Mouse (Mus musculus): ENCODE results near the gene Stk35.

The Stk35 gene

GRCm38 (mm10) chr2:129800271-129800903 lies at the start of gene Stk35:
Gene Stk35, plus strand, starts transcription at chr2:129800517.
- peak; percentile 86 for DNase-seq (ENCODE audit: low spot score)

- no peak for DNase-seq (ENCODE audit: low spot score)
These were observed 18.3 kb upstream of the Stk35 start for GRCm38 (mm10) chr2:129782046-129782445.

DNA sequence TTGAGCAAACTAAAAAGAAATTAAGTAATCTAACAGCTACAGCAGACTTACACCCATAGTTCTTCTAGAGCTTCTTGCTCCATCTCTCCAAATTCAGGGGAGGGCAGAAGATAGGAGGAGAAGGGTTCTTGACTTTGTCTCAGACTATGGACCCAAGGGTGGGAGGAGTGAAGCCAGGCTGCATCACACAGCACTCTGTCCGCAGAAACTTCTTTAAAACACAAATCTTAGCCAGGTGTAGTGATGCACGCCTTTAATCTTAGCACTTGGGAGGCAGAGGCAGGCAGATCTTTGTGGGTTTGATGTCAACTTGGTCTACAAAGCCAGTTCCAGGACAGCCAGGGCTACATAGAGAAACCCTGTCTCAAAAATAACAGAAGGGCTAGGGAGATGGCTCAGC lies 3.8 kb upstream of the Stk35 start:
- DNase-seq (ENCODE audit: low spot score): no peak

DNA sequence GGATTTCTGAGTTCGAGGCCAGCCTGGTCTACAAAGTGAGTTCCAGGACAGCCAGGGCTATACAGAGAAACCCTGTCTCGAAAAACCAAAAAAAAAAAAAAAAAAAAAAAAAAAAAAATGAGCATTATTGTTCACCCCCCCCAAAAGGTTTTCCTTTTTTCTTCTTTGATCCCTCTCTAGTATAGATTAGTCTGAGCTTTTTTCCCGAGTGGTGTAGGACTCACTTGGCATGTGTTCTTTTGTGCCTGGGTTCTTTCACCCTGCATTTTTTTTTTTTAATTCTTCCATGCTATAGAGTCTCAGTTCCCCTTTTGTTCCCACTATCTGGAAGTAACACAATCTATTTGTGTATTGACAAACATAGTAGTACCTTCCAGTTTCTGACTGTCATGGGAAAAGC lies 2.6 kb upstream of the Stk35 start:
- DNase-seq (ENCODE audit: low spot score): no peak

DNA sequence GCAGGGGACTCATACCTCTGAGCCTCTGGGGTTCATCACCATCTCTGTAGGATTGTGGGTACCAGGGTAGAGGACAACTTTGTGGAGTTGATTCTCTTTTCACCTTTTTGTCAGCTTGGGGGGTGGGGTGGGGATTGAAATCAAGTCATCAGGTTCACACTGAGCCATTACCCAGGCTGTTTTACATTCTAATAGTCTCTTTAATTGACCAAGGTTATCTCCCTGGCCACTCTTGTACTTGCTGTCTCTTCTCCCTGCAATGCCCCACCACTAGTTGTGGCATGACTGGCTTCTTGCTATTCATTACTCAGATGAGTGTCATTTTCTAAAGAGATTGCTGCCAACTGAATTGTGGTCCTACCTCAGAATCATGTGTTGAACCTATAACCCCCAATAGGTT lies 1.9 kb upstream of the Stk35 start:
- no peak for DNase-seq (ENCODE audit: low spot score)

DNA sequence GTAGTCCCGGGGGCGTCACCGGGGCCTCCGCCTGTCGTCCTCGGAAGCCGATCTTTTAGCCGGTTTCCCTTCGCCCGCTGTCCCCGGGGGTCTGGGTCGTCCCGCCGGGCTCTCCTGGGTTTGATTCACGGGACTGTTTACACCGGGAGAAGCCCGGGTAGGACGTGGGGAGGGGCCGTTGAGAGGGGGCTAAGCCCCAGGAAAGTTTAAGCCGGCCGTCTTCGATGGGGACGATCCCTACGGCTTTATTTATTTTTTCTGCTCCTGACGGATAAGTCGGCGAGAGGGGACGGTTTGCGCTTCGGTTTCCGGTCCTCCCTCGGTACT lies 550 bp downstream of the Stk35 start:
- no peak for DNase-seq (ENCODE audit: low spot score)

GRCm38 (mm10) chr2:129801231-129802029 lies 1.1 kb downstream of the Stk35 start:
- peak; percentile 92 for DNase-seq (ENCODE audit: low spot score)

DNA sequence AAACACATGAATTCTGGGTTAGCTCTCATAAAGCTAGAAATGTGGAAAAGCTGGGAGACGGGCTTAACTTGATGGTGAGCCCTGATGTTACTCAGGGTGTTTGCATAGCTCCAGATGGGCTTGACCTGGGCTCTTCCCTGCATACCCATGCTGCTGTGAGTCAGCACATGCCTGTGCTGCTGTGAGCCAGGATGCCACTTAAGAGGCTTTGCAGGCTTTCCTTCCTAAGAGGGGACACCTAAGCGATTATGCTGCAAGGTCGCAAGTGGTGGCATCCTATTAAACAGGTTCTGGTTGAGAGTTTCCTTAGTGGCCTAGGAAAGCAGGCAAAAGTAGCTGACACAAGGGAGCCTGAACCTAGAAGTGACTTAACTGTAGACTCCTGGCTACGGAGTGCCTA lies 5.2 kb downstream of the Stk35 start:
- no peak for DNase-seq (ENCODE audit: low spot score)

DNA sequence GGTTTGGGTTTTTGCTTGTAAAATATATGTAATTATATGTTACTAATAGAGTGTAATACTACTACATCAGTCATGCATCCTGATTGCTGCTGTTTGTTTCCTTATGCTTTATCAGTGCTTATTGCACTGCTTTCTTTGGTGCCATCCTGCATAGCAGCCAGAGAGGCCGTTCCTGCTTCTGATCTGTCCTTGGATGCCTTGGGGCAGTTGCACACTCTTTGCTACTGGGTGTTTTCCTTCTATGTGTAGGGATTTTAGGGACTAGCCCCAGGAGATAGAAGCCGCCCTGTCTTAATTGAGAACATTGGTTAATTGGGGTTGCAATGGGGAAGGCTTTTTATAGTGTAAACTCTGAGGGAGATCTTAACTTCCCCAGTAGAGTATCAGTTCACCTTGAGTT lies 6.2 kb downstream of the Stk35 start:
- DNase-seq (ENCODE audit: low spot score): no peak

DNA sequence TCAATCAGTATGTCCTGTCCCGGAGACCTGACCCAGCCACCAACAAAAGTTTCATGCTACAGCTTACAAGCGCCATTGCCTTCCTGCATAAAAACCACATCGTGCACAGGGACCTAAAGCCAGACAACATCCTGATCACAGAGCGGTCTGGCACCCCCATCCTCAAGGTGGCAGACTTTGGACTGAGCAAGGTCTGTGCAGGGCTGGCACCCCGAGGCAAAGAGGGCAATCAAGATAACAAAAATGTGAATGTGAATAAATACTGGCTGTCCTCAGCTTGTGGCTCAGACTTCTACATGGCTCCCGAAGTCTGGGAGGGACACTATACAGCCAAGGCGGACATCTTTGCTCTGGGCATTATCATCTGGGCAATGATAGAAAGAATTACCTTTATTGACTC lies 10.2 kb downstream of the Stk35 start:
- DNase-seq (ENCODE audit: low spot score): no peak

- no peak for DNase-seq (ENCODE audit: low spot score)
These were observed 13.7 kb downstream of the Stk35 start for GRCm38 (mm10) chr2:129814033-129814432.

DNA sequence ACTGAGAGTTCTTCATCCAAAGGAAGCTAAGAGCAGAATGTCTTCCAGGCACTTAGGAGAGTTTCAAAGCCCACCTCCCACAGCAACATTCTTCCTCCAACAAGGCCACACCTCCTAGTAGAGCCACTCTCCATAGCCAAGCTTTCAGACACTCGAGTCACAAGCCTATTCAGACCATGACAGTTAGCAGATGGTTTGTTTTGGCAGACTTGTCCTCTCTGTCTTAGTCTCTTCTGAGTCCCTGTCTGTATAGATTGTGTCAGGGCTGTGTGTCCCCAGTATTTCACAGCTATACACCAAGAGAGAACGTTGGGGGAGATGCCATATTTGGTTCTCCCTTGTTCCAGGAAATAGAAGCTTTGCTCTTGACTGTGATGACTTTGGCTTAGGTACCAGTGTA lies 14.8 kb downstream of the Stk35 start:
- no peak for DNase-seq (ENCODE audit: low spot score)

DNA sequence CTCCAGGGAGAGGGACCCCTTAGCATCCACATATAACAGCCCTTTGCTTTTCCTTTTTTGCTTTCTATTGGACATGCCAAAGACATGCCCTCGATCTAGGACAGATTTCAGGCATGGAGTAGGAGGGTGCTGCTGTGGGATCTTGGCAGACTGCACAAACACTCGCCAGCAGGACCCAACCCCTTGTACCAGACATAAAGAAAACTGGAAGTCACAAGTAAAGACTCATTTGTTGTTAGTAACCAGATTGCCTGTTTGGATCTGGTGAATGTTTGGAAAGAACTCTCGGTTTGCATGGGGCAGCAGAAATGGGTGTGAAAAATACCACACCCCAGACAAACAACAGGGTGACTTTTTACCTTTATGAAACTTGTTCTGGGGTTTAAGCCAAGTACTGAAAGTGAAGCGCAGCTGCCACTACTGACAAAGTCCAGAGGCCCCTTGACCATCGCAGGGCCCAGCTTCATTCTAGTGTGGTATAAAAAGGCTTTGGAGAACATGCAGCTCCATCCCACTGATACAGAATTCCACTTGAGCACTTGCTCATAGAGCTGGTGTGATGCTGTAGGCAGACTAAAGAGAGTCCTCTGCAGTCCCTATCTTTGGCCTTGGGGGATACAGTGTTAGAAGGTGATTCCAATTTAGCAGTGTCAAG lies 17.4 kb downstream of the Stk35 start:
- no peak for DNase-seq (ENCODE audit: low spot score)

DNA sequence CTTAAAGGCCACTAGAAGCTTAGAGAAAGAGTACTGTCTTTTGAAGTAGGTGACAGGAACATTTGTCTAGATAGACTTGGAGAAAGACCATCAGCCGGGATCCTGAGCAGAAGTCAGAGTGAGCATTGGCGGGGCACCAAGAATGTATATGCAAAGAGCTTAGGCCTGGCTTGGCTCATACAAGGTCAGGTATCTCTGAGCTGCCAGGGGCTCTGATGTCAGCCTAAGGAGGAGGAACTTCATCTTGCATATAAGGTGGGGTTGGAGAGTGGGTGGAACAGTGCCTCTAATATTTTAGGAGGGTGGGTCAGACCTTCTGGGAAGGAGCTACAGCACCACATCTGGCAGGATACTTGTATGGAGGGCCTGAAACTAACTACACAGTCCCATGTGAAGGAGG lies 18.6 kb downstream of the Stk35 start:
- no peak for DNase-seq (ENCODE audit: low spot score)

DNA sequence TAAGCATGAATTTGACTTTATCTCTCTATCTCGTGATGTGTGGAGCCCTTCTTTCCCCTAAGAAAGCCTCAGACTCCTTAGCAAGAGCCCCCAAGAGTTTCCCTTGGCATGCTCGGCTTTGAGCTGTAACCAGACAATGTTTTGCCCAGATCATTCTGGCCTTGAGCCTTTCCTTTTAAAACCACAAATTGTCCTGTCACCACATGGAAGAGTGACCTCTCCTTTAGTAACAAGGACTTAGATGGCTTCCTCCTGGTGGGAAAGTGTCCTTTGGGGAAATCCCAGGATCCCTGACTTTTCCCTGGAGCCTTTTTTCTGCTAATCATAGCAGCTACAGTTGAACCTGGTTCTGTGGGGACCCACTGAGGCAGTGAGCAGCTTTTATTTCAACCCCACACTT lies 19.2 kb downstream of the Stk35 start:
- no peak for DNase-seq (ENCODE audit: low spot score)

DNA sequence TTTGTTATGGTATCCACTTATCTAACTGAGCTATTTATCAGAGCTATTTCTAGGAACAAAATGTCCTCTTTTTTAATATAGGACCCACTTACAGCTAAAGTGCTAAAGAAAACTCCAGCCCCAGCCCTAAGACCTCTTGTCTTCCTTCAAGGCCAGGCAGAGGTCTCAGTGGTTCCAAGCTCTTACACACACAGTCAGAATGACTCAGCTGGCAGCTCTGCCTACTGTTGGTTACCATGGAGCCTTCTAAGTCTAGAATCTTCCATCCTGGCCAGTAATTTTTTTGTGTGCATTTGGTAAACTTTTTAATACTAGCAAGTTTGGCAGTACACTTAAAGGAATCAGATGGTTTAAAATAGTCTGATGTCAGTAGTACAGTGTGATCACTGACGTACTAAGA lies 19.6 kb downstream of the Stk35 start:
- DNase-seq (ENCODE audit: low spot score): no peak

GRCm38 (mm10) chr2:129821021-129821420 lies 20.7 kb downstream of the Stk35 start:
- DNase-seq (ENCODE audit: low spot score): no peak

DNA sequence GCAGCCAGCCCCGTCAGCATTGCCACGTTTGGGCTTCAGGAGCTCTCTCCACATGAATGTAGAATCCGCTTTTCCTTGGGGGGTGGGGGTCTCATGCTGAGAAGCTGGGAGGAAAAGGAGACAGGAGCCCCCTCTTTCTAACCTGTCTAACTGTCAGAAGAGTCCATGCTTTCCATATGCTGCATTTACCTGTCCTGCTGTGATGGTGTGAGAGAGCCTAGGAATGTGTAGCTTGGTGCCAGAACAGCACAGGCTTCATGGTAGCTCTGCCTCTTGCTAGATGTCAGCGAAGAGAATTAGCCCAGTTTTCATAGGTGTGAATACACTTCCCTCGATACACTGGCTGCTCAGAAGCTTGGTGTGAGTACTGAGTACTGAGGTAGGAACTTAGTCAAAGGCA lies 21.3 kb downstream of the Stk35 start:
- no peak for DNase-seq (ENCODE audit: low spot score)

GRCm38 (mm10) chr2:129823310-129823709 lies 23.0 kb downstream of the Stk35 start:
- no peak for DNase-seq (ENCODE audit: low spot score)

DNA sequence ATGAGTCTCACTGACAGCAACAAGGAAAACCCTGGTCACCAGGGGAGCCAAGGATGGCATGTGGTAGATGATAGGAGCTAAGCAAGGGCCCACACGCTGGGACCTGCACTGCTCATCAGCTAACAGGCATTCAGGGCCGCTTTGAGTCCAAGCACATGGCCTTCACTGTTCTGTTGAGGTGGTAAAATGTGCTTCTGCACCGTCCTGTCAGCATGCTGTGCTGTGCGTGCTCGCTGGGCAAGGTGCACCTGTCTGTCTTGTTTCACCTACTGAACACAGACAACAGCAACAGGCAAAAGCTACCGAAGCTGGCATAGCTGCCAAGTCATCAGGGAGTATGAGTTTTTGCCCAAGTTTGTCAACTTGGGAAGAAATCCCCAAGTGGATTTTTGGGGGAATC lies 23.9 kb downstream of the Stk35 start:
- DNase-seq (ENCODE audit: low spot score): no peak

GRCm38 (mm10) chr2:129826141-129826540 lies 25.8 kb downstream of the Stk35 start:
- DNase-seq (ENCODE audit: low spot score): no peak

DNA sequence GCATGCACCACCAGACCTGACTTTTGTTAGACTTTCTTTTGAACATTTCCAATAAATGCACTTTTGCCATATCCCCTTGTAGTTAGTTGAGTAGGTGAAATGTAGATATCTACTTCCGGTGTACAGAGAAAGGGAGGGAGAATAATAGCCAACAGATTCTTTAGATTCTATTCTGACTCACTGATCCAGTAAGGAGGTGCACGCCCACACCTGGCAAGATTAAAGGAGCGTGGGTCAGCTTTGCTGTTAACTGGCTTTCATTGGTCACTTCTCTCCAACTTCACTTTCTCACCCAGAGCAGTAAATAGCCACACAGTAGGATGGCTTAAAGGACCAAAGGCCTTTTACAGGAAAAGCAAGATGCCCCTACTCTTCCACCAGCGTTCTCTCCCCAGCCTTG lies 32.7 kb downstream of the Stk35 start:
- no peak for DNase-seq (ENCODE audit: low spot score)

DNA sequence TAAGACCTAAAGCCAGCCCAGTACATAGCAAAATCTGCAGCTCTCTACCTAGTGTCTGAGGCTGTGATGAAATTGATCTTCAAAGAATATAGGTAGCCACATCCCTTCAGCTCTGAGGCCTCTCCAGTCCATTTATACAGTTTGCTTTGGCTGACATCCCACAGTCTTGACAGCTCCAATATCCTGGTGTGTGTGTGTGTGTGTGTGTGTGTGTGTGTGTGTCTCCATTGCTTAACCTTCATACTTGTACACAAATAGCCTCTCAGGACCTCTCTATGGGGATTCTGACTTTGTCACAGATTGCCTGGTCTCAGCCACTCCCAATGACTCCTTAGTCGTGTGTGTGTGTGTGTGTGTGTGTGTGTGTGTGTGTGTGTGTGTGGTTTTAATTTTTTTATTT lies 33.9 kb downstream of the Stk35 start:
- DNase-seq (ENCODE audit: low spot score): no peak

- no peak for DNase-seq (ENCODE audit: low spot score)
These were observed 34.6 kb downstream of the Stk35 start for GRCm38 (mm10) chr2:129834881-129835280.

Data from testis, postnatal 14 days (tissue).